Mouse (Mus musculus): ENCODE measurements around the gene Klrb1c.
"Not testable (repeated sequence)": the region's sequence is repeated elsewhere in the genome, so short reads cannot be mapped to it uniquely, and the experiment has no call there.

Gene Klrb1c

DNA sequence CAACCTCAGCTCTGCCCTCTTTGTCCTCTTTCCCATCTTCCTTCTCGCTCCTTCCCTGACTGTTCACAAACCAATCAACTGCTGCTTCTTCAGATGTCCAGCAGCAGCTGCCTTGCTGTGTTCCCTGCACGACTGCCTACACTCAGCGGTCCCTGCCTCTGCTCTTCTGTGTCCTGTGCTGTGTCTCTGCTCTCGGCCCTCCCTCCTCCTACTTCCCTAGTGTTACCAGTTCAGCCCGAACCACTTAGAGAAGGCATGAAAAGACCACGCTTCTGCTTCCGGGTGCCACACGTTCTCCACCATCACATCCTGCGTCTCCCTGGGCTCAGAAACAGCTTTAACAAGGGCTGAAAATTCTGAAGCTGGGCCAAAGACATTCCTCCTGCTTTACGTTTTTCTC lies 34.8 kb downstream of the Klrb1c start:
- DNase-seq, result not testable (repeated sequence)

- DNase-seq, result peak; percentile 89
These were observed 35.3 kb downstream of the Klrb1c start for GRCm38 (mm10) chr6:128753610-128754224.

GRCm38 (mm10) chr6:128747006-128747405 lies 42.0 kb downstream of the Klrb1c start:
- not testable (repeated sequence) for DNase-seq

DNA sequence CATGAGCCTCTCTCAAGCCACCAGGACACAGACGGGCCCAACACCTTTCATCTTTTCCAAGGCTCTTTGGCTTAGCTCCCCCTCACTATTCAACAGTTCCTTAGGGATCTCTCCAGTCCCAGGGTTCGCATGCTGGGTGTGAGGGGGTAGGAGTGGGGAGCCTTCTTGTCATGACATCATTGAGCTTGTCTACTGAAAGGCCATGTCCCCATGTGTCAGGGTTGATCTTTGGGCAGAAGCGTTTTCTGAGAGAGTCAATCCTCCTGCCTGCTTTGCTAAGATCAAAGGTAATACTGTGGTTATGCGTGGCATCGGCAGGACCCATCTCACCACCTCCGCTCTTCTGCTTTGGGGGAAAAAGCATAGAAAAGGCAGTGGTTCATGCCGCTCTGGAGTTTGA lies 51.6 kb downstream of the Klrb1c start:
- DNase-seq, result no peak

DNA sequence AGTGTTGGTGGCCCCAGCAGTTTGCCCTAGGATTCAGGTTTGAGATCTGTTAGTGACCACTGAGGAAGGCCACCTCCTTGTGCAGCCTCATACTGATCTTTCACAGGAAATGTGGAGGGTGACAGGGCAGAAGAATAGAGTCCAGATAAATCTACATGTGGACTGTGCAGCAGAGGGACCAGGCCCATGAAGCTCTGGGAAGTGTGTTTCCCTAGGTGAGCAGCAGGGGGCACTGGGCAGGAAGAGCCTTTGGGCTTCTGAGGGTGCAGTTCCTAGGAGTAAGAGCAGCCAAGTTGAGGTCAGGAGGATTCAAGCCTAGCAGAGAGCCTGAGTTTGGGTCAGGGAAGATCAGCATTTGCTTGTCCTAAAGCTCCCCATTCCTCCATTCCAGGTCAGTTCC lies 52.9 kb downstream of the Klrb1c start:
- DNase-seq, result peak; percentile 34

DNA sequence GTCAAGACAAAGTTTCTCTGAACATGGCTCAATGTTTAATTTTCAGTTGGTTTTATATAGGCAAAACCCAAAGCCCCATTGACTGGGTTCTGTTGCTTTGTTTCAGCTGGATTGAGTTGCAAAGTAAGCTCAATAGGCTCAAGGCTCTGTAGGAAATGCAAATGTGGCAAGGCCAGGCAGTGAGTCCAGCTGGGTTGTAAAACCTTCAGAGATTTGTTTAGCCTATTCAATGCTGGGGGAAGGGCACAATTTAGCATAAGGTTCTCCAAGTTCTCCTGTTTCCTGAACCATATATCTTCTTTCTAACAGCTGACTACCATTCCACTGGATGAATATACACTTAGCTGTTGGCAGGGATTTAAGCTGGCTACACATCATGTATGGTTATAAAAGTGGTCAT lies 54.1 kb downstream of the Klrb1c start:
- no peak for DNase-seq

DNA sequence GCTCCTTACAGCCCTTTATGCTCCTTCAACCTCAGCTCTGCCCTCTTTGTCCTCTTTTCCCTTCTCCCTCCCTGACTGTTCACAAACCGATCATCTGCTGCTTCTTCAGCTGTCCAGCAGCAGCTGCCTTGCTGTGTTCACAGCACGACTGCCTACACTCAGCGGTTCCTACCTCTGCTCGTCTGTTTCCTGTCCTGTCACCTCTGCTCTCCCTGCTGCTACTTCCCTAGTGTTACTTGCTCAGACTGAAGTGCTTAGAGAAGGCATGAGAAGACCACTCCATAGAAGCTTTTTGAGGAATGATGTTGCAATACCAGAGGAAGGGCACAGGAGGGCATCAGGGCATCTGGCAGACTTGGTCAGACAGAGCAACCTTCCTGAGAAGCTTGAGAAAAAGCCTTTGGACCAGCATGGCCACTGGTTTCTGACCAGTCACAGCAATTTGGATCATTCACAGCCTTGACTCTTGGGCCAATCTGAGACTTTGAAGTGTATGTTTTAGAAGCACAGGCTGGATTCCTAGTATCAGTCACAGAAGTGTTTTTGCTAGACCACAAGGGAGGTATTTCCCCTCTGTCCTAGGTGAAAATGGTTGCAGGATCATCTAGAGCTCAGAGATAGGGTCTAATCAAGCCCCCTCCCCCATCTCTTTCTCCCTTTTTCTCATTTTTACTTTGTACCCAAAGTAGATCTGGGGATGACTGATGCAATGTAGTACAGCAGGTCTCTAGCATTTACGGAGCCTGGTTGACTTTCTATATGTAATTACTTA lies 54.9 kb downstream of the Klrb1c start:
- DNase-seq, result no peak

DNA sequence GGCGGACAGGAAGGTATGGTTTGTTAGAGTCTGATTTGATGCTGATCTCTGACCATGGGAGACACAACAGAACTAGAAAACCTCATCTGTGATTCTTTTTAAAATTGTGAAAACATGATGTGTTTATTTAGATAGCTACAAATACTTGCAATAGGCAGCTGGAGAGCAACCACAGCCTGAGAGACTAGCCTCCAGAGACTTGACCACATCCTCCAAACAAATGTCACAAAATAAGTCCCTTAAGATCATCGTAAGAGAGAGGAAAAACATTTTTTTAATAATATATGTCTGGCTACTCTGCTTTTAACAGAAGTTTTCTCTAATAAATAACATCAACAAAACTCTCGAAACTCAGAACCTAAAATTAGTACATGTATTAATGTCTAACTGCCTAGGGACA lies 57.0 kb downstream of the Klrb1c start:
- DNase-seq, result no peak

Data from lung, postnatal 14 days (tissue).